Mouse (Mus musculus): ENCODE data around the gene Brd3os. TPM values are rescaled to one million over a fixed set of nuclear protein-coding genes. Genes with fewer than 3 reads are reported as not detected.

The Brd3os gene
- total and polyA plus RNA-seq, 3 experiments: 0.55 to 0.78 (median 0.68) TPM

- DNase-seq (ENCODE audit: low spot score) (no peak), ATAC-seq (ENCODE audit: extremely low read depth, insufficient number of reproducible peaks, low FRiP score, poor library complexity, severe bottlenecking) (no peak)
- no peak overlapping the region for H3K4me3 ChIP-seq (ENCODE audit: low read depth, low read length)
- TF ChIP-seq TAL1 (conservative IDR thresholded peaks at IDR 0.05; ENCODE audit: low read depth, low read length) (no peak), POLR2AphosphoS5 (IDR thresholded peaks at IDR 0.05; ENCODE audit: insufficient replicate concordance, low read depth, low read length) (no peak), GATA2 (IDR thresholded peaks at IDR 0.05; ENCODE audit: borderline replicate concordance, low read depth, low read length) (no peak), CTCF (IDR thresholded peaks at IDR 0.05; ENCODE audit: low read depth, low read length) (no peak), GATA1 (IDR thresholded peaks at IDR 0.05; ENCODE audit: borderline replicate concordance, low read length) (no peak)
- H3K4me1 ChIP-seq (ENCODE audit: insufficient read depth, low read depth, low read length): no peaks in the 10 kb centered on the region; the same call in 1 of the 2 replicates
- H3K27me3 ChIP-seq (ENCODE audit: insufficient read depth, low read length): no peaks in the 10 kb centered on the region
- peaks cover 99% of the 10 kb centered on the region for H3K36me3 ChIP-seq (replicated peaks)
- no peaks in the 10 kb centered on the region for H3K9me3 ChIP-seq (replicated peaks)
Measured at GRCm38 (mm10) chr2:27450226-27450625, 8.1 kb downstream of the Brd3os start.

DNA sequence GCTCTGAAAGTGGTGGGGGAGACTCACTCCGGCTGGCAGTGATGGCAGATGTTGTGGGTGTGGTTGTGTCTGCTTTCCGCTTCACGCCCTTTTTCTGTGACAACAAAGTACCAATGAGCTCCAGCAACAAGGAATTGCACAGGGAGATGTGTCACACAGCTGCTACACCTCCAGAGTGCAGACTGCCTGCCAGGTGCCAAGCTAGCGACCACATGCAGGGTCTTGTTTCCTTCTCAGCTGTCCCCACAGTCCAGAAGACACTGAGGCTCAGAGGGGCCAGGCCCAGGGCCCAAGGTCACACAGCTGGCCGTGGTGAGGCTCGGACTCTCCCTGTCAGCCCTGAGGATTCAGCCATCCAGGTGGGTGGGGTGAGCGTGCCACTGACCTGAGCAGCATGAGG is 17.6 kb downstream of the Brd3os start:
- no peaks in the 10 kb centered on the region for H3K27me3 ChIP-seq (ENCODE audit: insufficient read depth, low read length)
- no peak for ATAC-seq (ENCODE audit: extremely low read depth, insufficient number of reproducible peaks, low FRiP score, poor library complexity, severe bottlenecking)
- no peak overlapping the region for H3K4me3 ChIP-seq (ENCODE audit: low read depth, low read length)
- TF ChIP-seq TAL1 (conservative IDR thresholded peaks at IDR 0.05; ENCODE audit: low read depth, low read length): no peak
- TF ChIP-seq POLR2AphosphoS5 (IDR thresholded peaks at IDR 0.05; ENCODE audit: insufficient replicate concordance, low read depth, low read length): no peak
- no peak for TF ChIP-seq GATA2 (IDR thresholded peaks at IDR 0.05; ENCODE audit: borderline replicate concordance, low read depth, low read length)
- no peak for TF ChIP-seq CTCF (IDR thresholded peaks at IDR 0.05; ENCODE audit: low read depth, low read length)
- no peak for TF ChIP-seq GATA1 (IDR thresholded peaks at IDR 0.05; ENCODE audit: borderline replicate concordance, low read length)
- peaks cover 99% of the 10 kb centered on the region for H3K36me3 ChIP-seq (replicated peaks)
- DNase-seq (ENCODE audit: low spot score): no peak
- H3K9me3 ChIP-seq (replicated peaks): no peaks in the 10 kb centered on the region
- H3K4me1 ChIP-seq (ENCODE audit: insufficient read depth, low read depth, low read length): peaks cover 12% of the 10 kb centered on the region

- DNase-seq (ENCODE audit: low spot score) (no peak), ATAC-seq (ENCODE audit: extremely low read depth, insufficient number of reproducible peaks, low FRiP score, poor library complexity, severe bottlenecking) (no peak)
- Histone ChIP-seq H3K9me3 (replicated peaks) (no peaks in the 10 kb centered on the region), H3K4me1 (ENCODE audit: insufficient read depth, low read depth, low read length) (peaks cover 13% of the 10 kb centered on the region), H3K27me3 (ENCODE audit: insufficient read depth, low read length) (no peaks in the 10 kb centered on the region), H3K4me3 (ENCODE audit: low read depth, low read length) (no peak overlapping the region), H3K36me3 (replicated peaks) (peaks cover 98% of the 10 kb centered on the region)
- TF ChIP-seq GATA2 (IDR thresholded peaks at IDR 0.05; ENCODE audit: borderline replicate concordance, low read depth, low read length) (no peak), CTCF (IDR thresholded peaks at IDR 0.05; ENCODE audit: low read depth, low read length) (no peak), POLR2AphosphoS5 (IDR thresholded peaks at IDR 0.05; ENCODE audit: insufficient replicate concordance, low read depth, low read length) (no peak), GATA1 (IDR thresholded peaks at IDR 0.05; ENCODE audit: borderline replicate concordance, low read length) (no peak), TAL1 (conservative IDR thresholded peaks at IDR 0.05; ENCODE audit: low read depth, low read length) (no peak)
Measured at GRCm38 (mm10) chr2:27460163-27460562, 18.0 kb downstream of the Brd3os start.

DNA sequence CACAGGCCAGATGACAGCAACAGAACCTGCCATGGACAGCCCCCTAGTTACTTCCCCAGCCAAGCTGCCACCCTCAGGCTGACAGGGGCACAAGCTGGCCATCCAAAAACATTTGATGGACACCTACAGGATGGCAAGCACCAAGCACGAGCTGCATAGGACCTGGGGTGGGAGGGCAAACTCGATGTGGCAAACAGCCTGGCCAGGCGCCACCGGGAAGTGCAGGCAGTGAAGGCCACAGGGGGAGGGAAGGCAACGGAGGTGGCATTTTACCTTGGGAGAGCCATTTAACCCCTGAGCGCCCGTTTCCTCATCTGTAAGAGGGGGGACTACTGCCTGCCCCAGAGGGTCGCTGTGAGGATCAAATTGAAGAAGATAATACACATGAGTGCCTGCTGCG is 18.5 kb downstream of the Brd3os start:
- DNase-seq (ENCODE audit: low spot score) (no peak), ATAC-seq (ENCODE audit: extremely low read depth, insufficient number of reproducible peaks, low FRiP score, poor library complexity, severe bottlenecking) (no peak)
- Histone ChIP-seq H3K4me3 (ENCODE audit: low read depth, low read length) (no peak overlapping the region), H3K36me3 (replicated peaks) (peaks cover 98% of the 10 kb centered on the region), H3K9me3 (replicated peaks) (no peaks in the 10 kb centered on the region), H3K27me3 (ENCODE audit: insufficient read depth, low read length) (no peaks in the 10 kb centered on the region), H3K4me1 (ENCODE audit: insufficient read depth, low read depth, low read length) (peaks cover 15% of the 10 kb centered on the region)
- no peak for TF ChIP-seq POLR2AphosphoS5 (IDR thresholded peaks at IDR 0.05; ENCODE audit: insufficient replicate concordance, low read depth, low read length)
- no peak for TF ChIP-seq GATA1 (IDR thresholded peaks at IDR 0.05; ENCODE audit: borderline replicate concordance, low read length)
- no peak for TF ChIP-seq CTCF (IDR thresholded peaks at IDR 0.05; ENCODE audit: low read depth, low read length)
- no peak for TF ChIP-seq TAL1 (conservative IDR thresholded peaks at IDR 0.05; ENCODE audit: low read depth, low read length)
- TF ChIP-seq GATA2 (IDR thresholded peaks at IDR 0.05; ENCODE audit: borderline replicate concordance, low read depth, low read length): no peak

DNA sequence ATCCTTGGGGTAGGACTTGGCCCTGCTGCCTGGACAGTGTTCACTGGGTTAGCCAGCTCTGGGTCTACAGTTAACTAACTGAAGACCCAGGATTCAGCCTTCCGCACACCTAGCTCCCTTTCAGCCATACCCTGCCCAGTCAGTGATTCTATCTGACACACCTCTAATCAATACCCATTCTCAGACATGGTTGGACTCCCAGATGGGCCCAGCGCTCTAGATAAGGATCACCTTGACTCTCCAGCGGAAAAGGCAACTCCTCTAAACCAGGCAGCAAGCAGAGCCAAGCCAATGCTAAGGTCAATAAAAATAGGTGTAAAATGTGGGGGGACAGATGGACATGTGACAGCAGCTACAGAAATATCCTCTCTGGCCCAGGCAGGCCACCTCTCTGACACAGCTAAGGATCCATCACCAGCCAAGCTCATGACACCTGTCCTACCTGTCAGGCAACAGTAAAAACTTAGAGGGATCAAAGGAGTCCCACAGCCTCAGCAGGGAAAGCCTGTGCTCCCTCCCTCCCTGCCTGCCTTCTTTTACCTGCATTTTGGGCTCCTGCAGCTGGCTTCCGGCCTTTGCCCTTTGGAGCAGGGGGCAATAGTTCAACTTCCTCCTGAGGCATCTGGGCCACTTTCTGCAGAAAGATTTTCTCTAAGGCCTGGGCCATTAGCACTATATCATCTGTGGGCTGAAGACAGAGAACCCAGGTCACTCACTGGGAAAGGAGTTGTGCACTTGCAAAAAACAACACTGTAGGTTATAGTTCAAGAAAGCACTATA is 19.9 kb downstream of the Brd3os start:
- TF ChIP-seq TAL1 (conservative IDR thresholded peaks at IDR 0.05; ENCODE audit: low read depth, low read length): no peak
- TF ChIP-seq CTCF (IDR thresholded peaks at IDR 0.05; ENCODE audit: low read depth, low read length): no peak
- no peak for TF ChIP-seq GATA1 (IDR thresholded peaks at IDR 0.05; ENCODE audit: borderline replicate concordance, low read length)
- TF ChIP-seq POLR2AphosphoS5 (IDR thresholded peaks at IDR 0.05; ENCODE audit: insufficient replicate concordance, low read depth, low read length): no peak
- TF ChIP-seq GATA2 (IDR thresholded peaks at IDR 0.05; ENCODE audit: borderline replicate concordance, low read depth, low read length): no peak
- H3K9me3 ChIP-seq (replicated peaks): no peaks in the 10 kb centered on the region
- no peak for ATAC-seq (ENCODE audit: extremely low read depth, insufficient number of reproducible peaks, low FRiP score, poor library complexity, severe bottlenecking)
- peaks cover 27% of the 10 kb centered on the region for H3K4me1 ChIP-seq (ENCODE audit: insufficient read depth, low read depth, low read length)
- H3K36me3 ChIP-seq (replicated peaks): peaks cover 98% of the 10 kb centered on the region
- H3K4me3 ChIP-seq (ENCODE audit: low read depth, low read length): no peak overlapping the region
- no peak for DNase-seq (ENCODE audit: low spot score)
- no peaks in the 10 kb centered on the region for H3K27me3 ChIP-seq (ENCODE audit: insufficient read depth, low read length)

DNA sequence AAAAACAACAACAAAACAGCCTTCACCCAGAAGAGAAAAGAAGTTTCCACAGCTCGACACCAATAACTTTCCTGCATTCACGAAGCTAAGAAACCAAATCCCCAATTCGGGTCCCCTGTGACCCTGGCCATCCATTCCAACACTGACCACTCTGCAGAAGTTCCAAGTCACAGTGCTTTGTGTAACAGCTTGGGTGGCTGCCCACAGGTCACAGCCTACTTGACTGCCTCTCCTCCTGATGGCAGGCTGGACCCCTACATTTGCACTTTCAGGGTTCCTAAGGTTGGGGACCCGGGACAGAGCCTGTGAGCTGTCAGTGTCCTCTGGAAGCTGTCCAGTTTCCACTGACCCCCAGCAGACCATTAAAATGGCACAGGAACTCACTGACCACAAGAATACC is 20.8 kb downstream of the Brd3os start:
- Histone ChIP-seq H3K36me3 (replicated peaks) (peaks cover 98% of the 10 kb centered on the region), H3K4me1 (ENCODE audit: insufficient read depth, low read depth, low read length) (peaks cover 25% of the 10 kb centered on the region), H3K27me3 (ENCODE audit: insufficient read depth, low read length) (no peaks in the 10 kb centered on the region), H3K9me3 (replicated peaks) (no peaks in the 10 kb centered on the region), H3K4me3 (ENCODE audit: low read depth, low read length) (no peak overlapping the region)
- no peak for ATAC-seq (ENCODE audit: extremely low read depth, insufficient number of reproducible peaks, low FRiP score, poor library complexity, severe bottlenecking)
- no peak for DNase-seq (ENCODE audit: low spot score)
- TF ChIP-seq TAL1 (conservative IDR thresholded peaks at IDR 0.05; ENCODE audit: low read depth, low read length) (no peak), GATA2 (IDR thresholded peaks at IDR 0.05; ENCODE audit: borderline replicate concordance, low read depth, low read length) (no peak), CTCF (IDR thresholded peaks at IDR 0.05; ENCODE audit: low read depth, low read length) (no peak), POLR2AphosphoS5 (IDR thresholded peaks at IDR 0.05; ENCODE audit: insufficient replicate concordance, low read depth, low read length) (no peak), GATA1 (IDR thresholded peaks at IDR 0.05; ENCODE audit: borderline replicate concordance, low read length) (no peak)

Data from G1E (cell line).